Mouse (Mus musculus) kidney, adult 2 months (tissue): ENCODE measurements around the gene Krt84. TPM values are rescaled to one million over a fixed set of nuclear protein-coding genes. Genes with fewer than 3 reads are reported as not detected.

Source experiments
- DNase-seq: peaks from one replicate; pipeline ENCODE4 v3.0.0; 2021
- H3K27ac ChIP-seq: fragments of 200-500 bp; 2 replicates; pipeline ENCODE4 v1.5.1; 2012; ENCODE audit warnings: low read depth, low read length, control low read depth, inconsistent platforms; ENCODE audit not compliant: insufficient read depth
- H3K27me3 ChIP-seq: fragments of 200-500 bp; replicated peaks from 2 replicates; pipeline ENCODE4 v1.6.1; 2012; ENCODE audit warnings: mild to moderate bottlenecking, moderate library complexity, low read length, inconsistent platforms; ENCODE audit not compliant: control insufficient read depth, insufficient read depth
- H3K36me3 ChIP-seq: fragments of 200-500 bp; 2 replicates; pipeline ENCODE4 v1.6.1; 2012; ENCODE audit warnings: mild to moderate bottlenecking, moderate library complexity, low read length, inconsistent platforms; ENCODE audit not compliant: control insufficient read depth, insufficient read depth
- H3K4me1 ChIP-seq: fragments of 200-500 bp; 2 replicates; pipeline ENCODE4 v1.6.1; 2011; ENCODE audit warnings: low read length; ENCODE audit not compliant: control insufficient read depth, insufficient read depth
- H3K4me3 ChIP-seq: fragments of 200-500 bp; 2 replicates; pipeline ENCODE4 v1.5.1; 2011; ENCODE audit warnings: mild to moderate bottlenecking, low read depth, low read length, control low read depth; ENCODE audit not compliant: insufficient read depth
- CTCF ChIP-seq: fragments of 200-500 bp; conservative IDR thresholded peaks from 2 replicates; pipeline ENCODE4 v1.5.1; 2011; ENCODE audit warnings: low read depth, mild to moderate bottlenecking, control low read depth, low read length, moderate library complexity, mixed read lengths; ENCODE audit not compliant: insufficient read depth, insufficient read length
- POLR2A ChIP-seq: fragments of 200-500 bp; IDR thresholded peaks from one replicate; pipeline ENCODE4 v1.6.1; 2011; ENCODE audit warnings: low read depth, low read length, control low read depth
- WGBS: fragments of 180-500 bp; shearing (Covaris S2); methylation state at CpG from one replicate; pipeline ENCODE4 v1.1.7; 2018; 5-methylcytosine and 5-hydroxymethylcytosine counted together
- polyA plus RNA-seq: library from polyadenylated mRNA; depleted of rRNA; stranded (reverse); fragments of >200 nt; gene quantifications from 2 replicates; pipeline ENCODE4 v1.2.3, GENCODE M21; 2012; rRNA removed

The Krt84 gene
- polyA plus RNA-seq, 1 experiment = not detected

DNA sequence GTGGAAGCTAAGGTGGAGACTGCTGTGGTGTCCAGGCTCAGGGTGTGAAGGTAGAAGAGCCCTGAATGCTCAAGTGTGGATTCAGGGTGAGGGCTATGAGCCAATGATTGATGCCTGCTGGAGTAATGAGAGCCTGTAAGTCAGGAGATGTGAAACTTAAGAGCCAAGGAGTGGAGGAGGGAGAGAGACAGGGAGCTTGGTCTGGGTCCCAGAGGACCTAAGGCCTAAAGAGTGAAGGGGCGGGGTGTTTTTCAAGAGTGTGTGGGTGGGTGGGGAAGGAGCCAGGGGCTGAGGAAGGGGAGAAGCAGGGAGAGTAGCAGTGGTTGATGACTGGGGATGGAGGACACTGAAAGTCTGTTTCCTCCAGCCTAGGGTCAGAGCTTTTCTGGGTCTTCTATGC lies 49.0 kb downstream of the Krt84 start:
- no peak for DNase-seq
- H3K36me3 ChIP-seq = no peaks in the 10 kb centered on the region
- no peaks in the 10 kb centered on the region for H3K27me3 ChIP-seq
- no peak overlapping the region for H3K4me3 ChIP-seq
- no peak for TF ChIP-seq POLR2A
- TF ChIP-seq CTCF = no peak
- no peak overlapping the region for H3K27ac ChIP-seq
- H3K4me1 ChIP-seq = no peaks in the 10 kb centered on the region
- WGBS = 72% methylated on average over 1 of the region's 1 CpGs

DNA sequence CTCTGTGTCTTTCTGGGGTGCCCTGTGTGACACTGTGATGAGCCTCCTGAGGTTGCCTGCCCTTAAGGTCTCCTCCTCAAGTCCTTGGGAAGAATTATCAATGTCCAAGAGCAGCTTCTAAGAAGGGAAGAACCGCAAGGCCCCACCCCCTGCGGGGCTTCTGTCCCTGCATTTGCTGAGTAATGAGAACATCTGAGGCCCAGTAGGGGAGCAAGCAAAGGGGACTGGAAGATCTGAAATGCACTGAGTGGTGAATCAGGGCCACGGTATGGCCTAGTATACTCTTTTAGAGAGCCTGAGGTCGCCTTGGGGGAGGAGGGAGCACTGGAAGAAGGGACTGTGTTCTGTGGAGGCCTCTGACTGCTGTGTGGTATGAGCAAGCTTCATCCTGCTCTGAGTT lies 50.6 kb downstream of the Krt84 start:
- Histone ChIP-seq H3K4me3 (no peak overlapping the region), H3K4me1 (no peaks in the 10 kb centered on the region), H3K36me3 (no peaks in the 10 kb centered on the region), H3K27me3 (no peaks in the 10 kb centered on the region), H3K27ac (no peak overlapping the region)
- TF ChIP-seq CTCF = no peak
- no peak for TF ChIP-seq POLR2A
- DNase-seq = no peak
- WGBS = 67% methylated on average over 4 of the region's 4 CpGs

DNA sequence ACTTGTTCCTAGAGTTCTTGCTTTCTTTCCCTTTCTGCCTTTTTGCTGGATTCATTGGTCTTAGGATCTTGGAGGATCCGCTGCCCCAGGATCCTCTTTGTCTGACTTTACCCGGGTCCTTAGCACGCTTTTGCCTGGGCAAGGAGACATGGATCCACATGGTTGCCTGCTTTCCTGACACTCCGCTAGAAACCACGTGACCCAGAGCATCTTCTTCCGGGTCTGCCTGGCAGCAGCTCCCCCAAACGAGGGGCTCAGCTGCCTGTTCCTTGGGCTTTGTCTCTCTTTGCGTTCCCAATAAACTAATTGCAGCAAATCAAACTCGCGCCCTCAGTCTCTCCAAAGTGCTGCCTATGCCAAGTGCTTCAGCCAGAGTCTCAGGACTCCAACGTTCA lies 53.0 kb downstream of the Krt84 start:
- Histone ChIP-seq H3K36me3 (no peaks in the 10 kb centered on the region), H3K4me3 (no peak overlapping the region), H3K4me1 (no peaks in the 10 kb centered on the region), H3K27ac (no peak overlapping the region), H3K27me3 (no peaks in the 10 kb centered on the region)
- TF ChIP-seq CTCF (no peak), POLR2A (no peak)
- WGBS = 24% methylated on average over 11 of the region's 11 CpGs
- DNase-seq = no peak

DNA sequence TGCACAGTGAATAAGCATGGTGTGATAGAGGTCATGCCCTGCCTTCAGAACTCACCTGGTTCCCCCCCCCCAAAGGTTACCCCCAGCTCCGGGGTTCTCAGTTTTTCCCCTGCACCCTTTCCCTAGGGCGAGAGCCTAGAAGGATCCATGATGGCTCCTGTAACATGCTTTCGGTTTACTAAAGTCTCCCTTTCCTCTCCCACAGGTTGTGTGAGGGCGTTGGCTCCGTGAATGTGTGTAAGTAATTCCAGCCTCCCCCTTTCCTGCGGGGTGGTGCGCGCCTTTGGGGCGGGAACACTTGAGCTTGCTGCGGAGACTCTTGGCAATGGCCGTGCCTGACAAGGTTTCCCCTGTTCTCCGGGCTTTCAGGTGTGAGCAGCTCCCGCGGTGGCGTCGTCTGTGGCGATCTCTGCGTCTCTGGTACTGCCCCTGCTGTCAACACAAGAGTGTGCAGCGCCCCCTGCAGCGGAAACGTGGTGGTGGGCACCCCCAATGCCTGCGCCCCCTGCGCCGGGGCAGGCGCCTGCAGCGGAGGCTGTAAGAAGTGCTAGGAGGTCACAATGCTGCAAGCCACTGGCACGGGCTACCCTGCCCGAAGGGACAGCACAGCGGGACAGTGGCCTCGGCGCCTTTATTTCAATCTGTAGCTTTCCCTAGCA lies 53.5 kb downstream of the Krt84 start:
- H3K36me3 ChIP-seq = no peaks in the 10 kb centered on the region

More for the DNA sequence above, 53.5 kb downstream of the Krt84 start:
- Histone ChIP-seq H3K27me3 (no peaks in the 10 kb centered on the region), H3K4me3 (no peak overlapping the region), H3K27ac (no peak overlapping the region), H3K4me1 (no peaks in the 10 kb centered on the region)
- WGBS = 8% methylated on average over 31 of the region's 31 CpGs
- TF ChIP-seq CTCF (no peak; the same call in 1 of the 2 replicates), POLR2A (no peak)
- DNase-seq = peak; percentile 21

Other genes with a start within 250 kb of the Krt84 start
- gene Atg101, start 248.5 kb downstream of the Krt84 start, polyA plus RNA-seq = 46.1 and 48.7 TPM in 2 replicates
- 0.13 and 0.37 TPM in 2 replicates for gene 6030408B16Rik, start 239.6 kb downstream of the Krt84 start, polyA plus RNA-seq
- gene Krt80, start 162.7 kb downstream of the Krt84 start, polyA plus RNA-seq = 14.2 and 14.7 TPM in 2 replicates
- 50.9 and 57.3 TPM in 2 replicates for gene Krt7, start 121.8 kb downstream of the Krt84 start, polyA plus RNA-seq
- gene Krt87, start 94.0 kb downstream of the Krt84 start, polyA plus RNA-seq = not detected in 2 replicates
- gene Krt88, start 85.1 kb downstream of the Krt84 start, polyA plus RNA-seq = 0.18 TPM in 1 of 2 replicates, not detected in the other
- not detected in 2 replicates for gene Krt81, start 69.1 kb downstream of the Krt84 start, polyA plus RNA-seq
- not detected in 2 replicates for gene Krt86, start 59.3 kb downstream of the Krt84 start, polyA plus RNA-seq
- 0.08 TPM in 1 of 2 replicates, not detected in the other for gene Krt83, start 41.3 kb downstream of the Krt84 start, polyA plus RNA-seq
- not detected in 2 replicates for gene Gm49425, start 15.6 kb downstream of the Krt84 start, polyA plus RNA-seq
- not detected in 2 replicates for gene Krt82, start 17.8 kb upstream of the Krt84 start, polyA plus RNA-seq
- gene Krt90, start 30.1 kb upstream of the Krt84 start, polyA plus RNA-seq = not detected in 2 replicates
- not detected in 2 replicates for gene Krt75, start 41.1 kb upstream of the Krt84 start, polyA plus RNA-seq
- gene Gm5414, start 95.4 kb upstream of the Krt84 start, polyA plus RNA-seq = not detected in 2 replicates
- not detected in 2 replicates for gene Gm5478, start 114.6 kb upstream of the Krt84 start, polyA plus RNA-seq
- not detected in 2 replicates for gene Krt6b, start 147.5 kb upstream of the Krt84 start, polyA plus RNA-seq
- gene Krt6a, start 161.5 kb upstream of the Krt84 start, polyA plus RNA-seq = not detected in 2 replicates
- 2.6 and 4.6 TPM in 2 replicates for gene Krt5, start 180.1 kb upstream of the Krt84 start, polyA plus RNA-seq
- not detected in 2 replicates for gene Krt71, start 210.3 kb upstream of the Krt84 start, polyA plus RNA-seq